Mouse (Mus musculus) hindbrain, embryonic 15.5 days (tissue): ENCODE measurements around the gene Arl14. TPM values are rescaled to one million over a fixed set of nuclear protein-coding genes. Genes with fewer than 3 reads are reported as not detected.

Experiments
- ATAC-seq: fragments of 200-750 bp; cut with Nextera tagmentation; 2 replicates; pipeline ENCODE4 v1.8.0; 2017; ENCODE audit warnings: low read depth, moderate number of reproducible peaks, moderate TSS enrichment; ENCODE audit not compliant: low FRiP score
- H3K27ac ChIP-seq: fragments of 300-500 bp; sonication (generic); replicated peaks from 2 replicates; pipeline ENCODE4 v1.5.1; 2015; ENCODE audit warnings: mild to moderate bottlenecking, inconsistent platforms
- H3K27me3 ChIP-seq: fragments of 300-500 bp; sonication (generic); 2 replicates; pipeline ENCODE4 v1.6.1; 2015; ENCODE audit warnings: control low read depth, inconsistent platforms
- H3K36me3 ChIP-seq: fragments of 300-500 bp; sonication (generic); 2 replicates; pipeline ENCODE4 v1.6.1; 2015; ENCODE audit warnings: control low read depth, inconsistent platforms
- H3K4me1 ChIP-seq: fragments of 300-500 bp; sonication (generic); replicated peaks from 2 replicates; pipeline ENCODE4 v1.6.1; 2015; ENCODE audit warnings: control low read depth, inconsistent platforms
- H3K4me2 ChIP-seq: fragments of 300-500 bp; sonication (generic); 2 replicates; pipeline ENCODE4 v1.6.1; 2015; ENCODE audit warnings: moderate library complexity, mild to moderate bottlenecking, inconsistent platforms
- H3K4me3 ChIP-seq: fragments of 300-500 bp; sonication (generic); 2 replicates; pipeline ENCODE4 v1.5.1; 2015; ENCODE audit warnings: mild to moderate bottlenecking, inconsistent platforms
- H3K9ac ChIP-seq: fragments of 300-500 bp; sonication (generic); 2 replicates; pipeline ENCODE4 v1.6.1; 2015; ENCODE audit warnings: inconsistent platforms
- H3K9me3 ChIP-seq: fragments of 300-500 bp; sonication (generic); 2 replicates; pipeline ENCODE4 v1.6.1; 2016; ENCODE audit warnings: control low read depth, inconsistent platforms
- WGBS: fragments of 180-500 bp; shearing (Covaris S2); methylation state at CpG from one replicate; pipeline ENCODE4 v1.1.7; 2015; 5-methylcytosine and 5-hydroxymethylcytosine counted together
- polyA plus RNA-seq: library from polyadenylated mRNA; unstranded; fragments of >200 nt; fragmentation: Nextera tagmentation; extraction: Ambion mirVana; gene quantifications from 2 replicates; pipeline ENCODE4 v1.2.1, GENCODE M21; 2015

The Arl14 gene
- polyA plus RNA-seq = not detected in 2 replicates

DNA sequence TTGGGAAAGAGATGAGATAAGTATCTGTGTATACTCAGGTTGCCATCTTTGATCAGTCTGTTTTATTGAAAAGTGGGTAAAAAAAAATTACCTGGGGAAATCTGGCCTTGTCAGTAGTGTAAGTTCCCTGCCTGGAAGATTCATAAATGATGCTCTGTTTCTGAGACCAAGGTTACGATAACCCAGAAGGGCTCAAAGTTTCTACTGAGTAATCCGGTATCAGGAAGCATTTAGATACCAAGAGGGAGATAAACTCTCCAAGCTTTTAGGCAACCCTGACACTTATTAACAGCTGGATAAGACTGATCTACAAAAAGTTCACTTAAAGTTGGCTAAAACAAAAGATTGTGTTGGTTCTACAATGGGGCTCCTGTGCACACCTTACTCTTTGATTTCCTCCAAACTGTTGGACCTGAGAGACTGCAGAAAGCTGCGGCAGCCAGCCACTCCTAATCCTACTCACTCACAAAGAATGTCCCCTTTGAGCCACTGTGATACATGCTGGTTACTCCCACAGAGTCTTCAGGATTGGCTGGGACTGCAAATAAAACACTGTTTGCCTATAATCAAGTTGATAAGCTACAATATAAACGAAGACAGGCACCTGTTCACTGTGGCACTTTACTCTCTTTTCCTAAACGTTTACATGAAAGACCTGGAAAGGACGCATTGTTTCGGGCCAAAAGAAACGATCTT is at the start of gene Arl14:
Gene Arl14, plus strand, starts transcription at position 614 of the 696 bp plus-strand sequence.
- Histone ChIP-seq H3K27me3 (no peaks in the 10 kb centered on the region), H3K4me1 (no peaks in the 10 kb centered on the region), H3K27ac (no peak within 1 kb of the TSS), H3K9ac (no peak within 1 kb of the TSS), H3K4me3 (no peak within 1 kb of the TSS), H3K36me3 (no peaks in the 10 kb centered on the region), H3K4me2 (no peak within 1 kb of the TSS), H3K9me3 (no peaks in the 10 kb centered on the region)
- ATAC-seq = no peak
- 90% methylated on average over 8 of the region's 8 CpGs for WGBS

- ATAC-seq = no peak
- Histone ChIP-seq H3K9ac (no peak overlapping the region), H3K4me2 (no peak overlapping the region), H3K4me3 (no peak overlapping the region), H3K9me3 (no peaks in the 10 kb centered on the region), H3K27ac (no peak overlapping the region), H3K27me3 (no peaks in the 10 kb centered on the region), H3K4me1 (peaks cover 6% of the 10 kb centered on the region; the same call in 1 of the 2 replicates), H3K36me3 (no peaks in the 10 kb centered on the region)
- WGBS = 18% methylated on average over 1 of the region's 1 CpGs
These were observed 47.0 kb upstream of the Arl14 start for GRCm38 (mm10) chr3:69175229-69175628.

DNA sequence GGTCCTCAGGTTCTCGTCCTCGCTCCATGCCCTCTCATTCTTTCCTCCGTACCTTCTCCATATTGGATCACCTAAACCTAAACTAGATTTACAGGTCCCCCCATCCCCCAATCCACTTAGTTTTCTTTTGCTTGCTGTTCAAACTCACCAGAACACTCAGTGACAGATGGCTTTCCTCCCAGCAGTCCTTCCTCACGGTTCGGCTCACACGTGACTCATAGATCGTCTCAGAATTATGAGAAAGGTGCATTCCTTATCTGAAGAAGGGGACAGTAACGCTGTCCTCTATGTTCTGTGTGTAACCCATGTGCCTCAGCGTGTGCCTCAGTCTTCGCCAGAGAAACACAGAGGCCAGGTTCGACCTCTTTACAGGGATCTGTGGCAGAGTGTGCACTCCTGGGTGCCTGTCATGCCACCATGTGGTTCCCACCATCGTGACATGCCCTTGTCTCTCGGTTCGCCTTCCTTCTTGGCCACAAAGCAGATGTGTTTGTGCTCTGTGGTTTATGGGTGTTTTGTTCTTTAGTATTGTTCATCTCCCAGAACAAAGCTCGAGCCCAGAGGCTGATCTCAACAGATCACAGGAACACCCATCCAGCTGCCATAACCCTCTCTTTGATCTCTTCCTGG is 44.9 kb upstream of the Arl14 start:
- 0 out of 2 replicates have a peak, but pooled peaks have one; percentile 27 for ATAC-seq
- Histone ChIP-seq H3K4me2 (no peak overlapping the region), H3K27me3 (no peaks in the 10 kb centered on the region), H3K27ac (no peak overlapping the region), H3K4me1 (peaks cover 6% of the 10 kb centered on the region; the same call in 1 of the 2 replicates), H3K4me3 (no peak overlapping the region), H3K36me3 (no peaks in the 10 kb centered on the region), H3K9me3 (no peaks in the 10 kb centered on the region), H3K9ac (no peak overlapping the region)
- 77% methylated on average over 15 of the region's 15 CpGs for WGBS

DNA sequence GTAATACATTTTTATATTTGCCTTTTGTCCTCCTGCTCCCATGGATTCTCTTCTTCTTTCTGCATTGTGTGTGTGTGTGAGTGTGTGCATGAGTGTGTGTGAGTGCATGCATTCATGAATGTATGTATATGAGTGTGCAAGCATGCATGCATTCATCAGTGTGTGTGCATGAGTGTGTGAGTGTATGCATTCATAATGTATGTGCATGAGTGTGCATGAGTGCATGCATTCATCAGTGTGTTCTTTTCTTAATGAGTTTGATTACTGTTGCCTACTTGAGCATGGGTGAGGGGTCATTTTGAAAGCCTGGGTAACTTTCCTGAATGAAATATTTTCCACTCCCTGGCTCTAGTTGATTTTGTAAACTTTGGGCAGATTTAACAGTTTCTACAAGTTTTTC is 44.3 kb upstream of the Arl14 start:
- Histone ChIP-seq H3K4me2 (peak overlapping the region; percentile 20; the same call in 1 of the 2 replicates), H3K9me3 (no peaks in the 10 kb centered on the region), H3K27me3 (no peaks in the 10 kb centered on the region), H3K36me3 (no peaks in the 10 kb centered on the region), H3K4me3 (no peak overlapping the region), H3K9ac (no peak overlapping the region), H3K4me1 (peaks cover 6% of the 10 kb centered on the region; the same call in 1 of the 2 replicates), H3K27ac (no peak overlapping the region)
- no peak for ATAC-seq

- peak; percentile 73 for ATAC-seq
- Histone ChIP-seq H3K27ac (no peak overlapping the region), H3K4me1 (peaks cover 6% of the 10 kb centered on the region; the same call in 1 of the 2 replicates), H3K9ac (no peak overlapping the region), H3K4me3 (no peak overlapping the region), H3K27me3 (no peaks in the 10 kb centered on the region), H3K36me3 (no peaks in the 10 kb centered on the region), H3K4me2 (peak overlapping the region; percentile 20), H3K9me3 (no peaks in the 10 kb centered on the region)
- 33% methylated on average over 14 of the region's 14 CpGs for WGBS
These were observed 43.7 kb upstream of the Arl14 start for GRCm38 (mm10) chr3:69178365-69179004.

- H3K4me1 ChIP-seq = peaks cover 6% of the 10 kb centered on the region; the same call in 1 of the 2 replicates
- H3K4me3 ChIP-seq = no peak overlapping the region
- ATAC-seq = no peak
- no peaks in the 10 kb centered on the region for H3K9me3 ChIP-seq
- H3K27me3 ChIP-seq = no peaks in the 10 kb centered on the region
- no peak overlapping the region for H3K4me2 ChIP-seq
- H3K36me3 ChIP-seq = no peaks in the 10 kb centered on the region
- 95% methylated on average over 8 of the region's 8 CpGs for WGBS
- H3K27ac ChIP-seq = no peak overlapping the region
- H3K9ac ChIP-seq = no peak overlapping the region
These were observed 40.7 kb upstream of the Arl14 start for GRCm38 (mm10) chr3:69181531-69181930.

GRCm38 (mm10) chr3:69182225-69182624 is 40.0 kb upstream of the Arl14 start:
- no peaks in the 10 kb centered on the region for H3K9me3 ChIP-seq
- H3K27me3 ChIP-seq = no peaks in the 10 kb centered on the region
- H3K27ac ChIP-seq = no peak overlapping the region
- H3K4me1 ChIP-seq = peaks cover 6% of the 10 kb centered on the region; the same call in 1 of the 2 replicates
- no peak overlapping the region for H3K9ac ChIP-seq
- no peak overlapping the region for H3K4me2 ChIP-seq
- H3K36me3 ChIP-seq = no peaks in the 10 kb centered on the region
- no peak for ATAC-seq
- H3K4me3 ChIP-seq = no peak overlapping the region

DNA sequence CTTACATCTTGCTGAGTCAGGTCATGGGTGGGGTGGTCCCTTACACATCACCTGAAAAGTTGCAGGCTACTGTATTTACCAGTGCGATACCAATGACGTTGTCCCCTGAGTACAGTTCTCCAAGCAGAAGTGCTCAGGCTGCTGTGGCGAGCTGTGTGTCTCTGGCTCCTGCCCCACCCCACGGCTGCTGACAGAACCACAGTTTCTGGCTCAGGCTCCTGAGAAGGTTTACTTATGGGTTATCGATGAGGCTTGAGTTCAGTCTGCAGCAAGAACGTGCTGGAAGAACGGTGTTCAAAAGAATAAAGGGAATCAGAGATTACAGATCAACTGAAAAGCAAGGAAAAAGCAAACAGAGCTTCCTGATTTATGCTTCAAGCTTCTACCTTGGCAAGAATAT is 37.0 kb upstream of the Arl14 start:
- no peaks in the 10 kb centered on the region for H3K36me3 ChIP-seq
- no peak overlapping the region for H3K9ac ChIP-seq
- no peaks in the 10 kb centered on the region for H3K27me3 ChIP-seq
- H3K27ac ChIP-seq = no peak overlapping the region
- H3K4me2 ChIP-seq = no peak overlapping the region
- WGBS = 84% methylated on average over 7 of the region's 7 CpGs
- no peak for ATAC-seq
- H3K4me1 ChIP-seq = no peaks in the 10 kb centered on the region
- no peak overlapping the region for H3K4me3 ChIP-seq
- no peaks in the 10 kb centered on the region for H3K9me3 ChIP-seq

DNA sequence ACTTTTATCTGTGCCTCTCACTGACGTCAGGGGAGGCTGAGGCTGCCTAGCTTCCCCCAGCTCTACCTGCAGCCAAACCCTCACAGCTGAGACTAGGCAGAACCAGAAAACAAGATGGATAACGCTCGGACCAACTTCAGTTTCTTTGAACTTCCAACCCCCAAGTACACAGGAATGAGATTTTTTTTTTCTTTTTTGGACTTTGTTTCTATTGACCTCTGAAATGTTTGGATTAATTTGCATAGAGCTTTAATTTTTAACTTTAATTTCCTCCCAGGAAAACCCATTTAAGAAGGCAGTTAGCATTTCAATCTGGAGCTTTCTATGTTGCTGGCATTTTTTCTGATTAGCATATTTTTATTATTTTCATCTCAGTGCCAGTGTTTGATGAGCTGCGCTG is 36.2 kb upstream of the Arl14 start:
- Histone ChIP-seq H3K4me1 (no peaks in the 10 kb centered on the region), H3K36me3 (no peaks in the 10 kb centered on the region), H3K9me3 (no peaks in the 10 kb centered on the region), H3K27ac (no peak overlapping the region), H3K9ac (no peak overlapping the region), H3K4me3 (no peak overlapping the region), H3K4me2 (no peak overlapping the region), H3K27me3 (no peaks in the 10 kb centered on the region)
- 74% methylated on average over 4 of the region's 4 CpGs for WGBS
- ATAC-seq = no peak

- H3K36me3 ChIP-seq = no peaks in the 10 kb centered on the region
- no peak for ATAC-seq
- 63% methylated on average over 16 of the region's 16 CpGs for WGBS
- no peak overlapping the region for H3K27ac ChIP-seq
- no peak overlapping the region for H3K9ac ChIP-seq
- no peaks in the 10 kb centered on the region for H3K27me3 ChIP-seq
- no peak overlapping the region for H3K4me3 ChIP-seq
- H3K4me2 ChIP-seq = no peak overlapping the region
- no peaks in the 10 kb centered on the region for H3K9me3 ChIP-seq
- no peaks in the 10 kb centered on the region for H3K4me1 ChIP-seq
These were observed 35.6 kb upstream of the Arl14 start for GRCm38 (mm10) chr3:69186643-69187042.

DNA sequence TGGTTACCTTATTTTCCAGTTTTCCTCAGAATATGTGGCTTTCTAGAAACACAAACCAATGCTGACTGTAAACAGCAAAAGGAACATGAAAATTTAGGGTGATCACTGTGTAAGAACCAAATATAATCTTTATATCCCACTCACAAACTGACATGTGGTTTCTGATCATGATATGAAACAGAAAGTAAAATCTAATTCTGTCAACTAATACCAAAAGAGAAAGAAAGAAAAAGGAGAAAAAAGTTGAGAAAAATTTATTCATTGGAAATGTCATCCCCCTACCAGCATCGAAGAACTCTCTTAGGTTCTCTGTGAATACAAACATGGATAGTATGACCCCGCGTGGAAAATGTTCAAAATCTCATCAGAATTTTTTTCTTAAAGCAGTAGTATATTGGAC is 29.2 kb upstream of the Arl14 start:
- WGBS = 96% methylated on average over 3 of the region's 3 CpGs
- no peak overlapping the region for H3K4me3 ChIP-seq
- H3K4me1 ChIP-seq = no peaks in the 10 kb centered on the region
- H3K36me3 ChIP-seq = no peaks in the 10 kb centered on the region
- H3K9me3 ChIP-seq = no peaks in the 10 kb centered on the region
- no peaks in the 10 kb centered on the region for H3K27me3 ChIP-seq
- no peak overlapping the region for H3K4me2 ChIP-seq
- ATAC-seq = no peak
- H3K27ac ChIP-seq = no peak overlapping the region
- H3K9ac ChIP-seq = no peak overlapping the region

DNA sequence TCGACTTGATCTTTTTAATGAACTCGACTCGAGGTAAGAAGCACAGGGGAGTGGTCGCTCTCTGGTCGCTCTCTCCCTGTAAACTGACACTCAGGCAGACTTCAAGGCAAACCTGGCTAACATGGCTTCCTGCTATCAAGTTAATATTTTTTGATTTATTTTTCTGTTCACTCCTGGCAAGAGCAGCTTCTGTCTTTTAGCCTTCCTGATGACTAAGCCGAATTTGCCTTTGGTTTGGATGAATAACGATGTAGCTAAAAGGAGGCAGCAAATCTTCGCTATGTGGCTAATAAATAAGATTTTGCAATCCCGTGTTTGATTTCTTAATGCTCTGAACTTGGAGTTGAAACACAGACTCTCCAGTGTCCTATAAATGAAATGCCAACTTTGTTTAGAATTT is 27.7 kb upstream of the Arl14 start:
- 76% methylated on average over 9 of the region's 9 CpGs for WGBS
- Histone ChIP-seq H3K27me3 (no peaks in the 10 kb centered on the region), H3K4me1 (no peaks in the 10 kb centered on the region), H3K9me3 (no peaks in the 10 kb centered on the region), H3K4me3 (no peak overlapping the region), H3K36me3 (no peaks in the 10 kb centered on the region), H3K27ac (no peak overlapping the region), H3K9ac (no peak overlapping the region), H3K4me2 (no peak overlapping the region)
- no peak for ATAC-seq
